Mouse (Mus musculus) gastrocnemius, postnatal 36 days (tissue): Measurements from ENCODE around the gene Sfxn3. TPM values are rescaled to one million over a fixed set of nuclear protein-coding genes. Genes with fewer than 3 reads are reported as not detected.

Experiments
- DNase-seq, 2 experiments: peaks; one replicate each; pipeline ENCODE4 v3.0.0; 2022
- intact Hi-C: fragments of 180-260 bp; cut with DNase I; formaldehyde crosslinking; loops from one replicate; pipeline ENCODE4 v1.15.1; 2025
- long read RNA-seq, 2 experiments: library from polyadenylated mRNA; stranded (forward); transcript quantifications; one replicate each; pipeline ENCODE4 v2.0.0; 2021
- total RNA-seq, 2 experiments: library from RNA; stranded (reverse); gene quantifications; 2 replicates each; pipeline ENCODE4 v1.2.3; 2021

Gene Sfxn3
- 10 to 100 TPM; 17.8 to 19.8 TPM for total RNA-seq
- long read RNA-seq, experiment 1, transcript Sfxn3-201 (11 exons, 2,867 nt): major isoform, 11 of 18 reads
- long read RNA-seq, experiment 1, partial matches to known transcripts: 6 of 18 reads
- long read RNA-seq, experiment 1, other reads (novel, unspliced or antisense): 1 of 18 reads
- long read RNA-seq, experiment 2, transcript Sfxn3-201 (11 exons, 2,867 nt): major isoform, 11 of 19 reads
- long read RNA-seq, experiment 2, partial matches to known transcripts: 0 of 19 reads
- long read RNA-seq, experiment 2, other reads (novel, unspliced or antisense): 8 of 19 reads

GRCm38 (mm10) chr19:45047417-45047934 is at the start of gene Sfxn3:
TSS of gene Sfxn3 (plus strand) at chr19:45047503.
- peak; percentile 94 to 98 for DNase-seq
- intact Hi-C loops: no loop called here

GRCm38 (mm10) chr19:44997786-44998185 is 49.5 kb upstream of the Sfxn3 start:
- intact Hi-C loops: no loop called here

GRCm38 (mm10) chr19:44999647-45000046 is 47.7 kb upstream of the Sfxn3 start:
- peak in 1 of 2 experiments; percentile 10 for DNase-seq
- intact Hi-C loops: no loop called here

More at GRCm38 (mm10) chr19:44997786-44998185, 49.5 kb upstream of the Sfxn3 start:
- DNase-seq: no peak

GRCm38 (mm10) chr19:45002301-45002700 is 45.0 kb upstream of the Sfxn3 start:
- no peak for DNase-seq
- intact Hi-C loops: no loop called here

GRCm38 (mm10) chr19:45003740-45004516 is 43.4 kb upstream of the Sfxn3 start:
- no peak for DNase-seq
- intact Hi-C loops: no loop called here

- intact Hi-C loops: no loop called here
- DNase-seq: no peak
Measured at GRCm38 (mm10) chr19:45005444-45005843, 41.9 kb upstream of the Sfxn3 start, which contains the start of gene Twnk. TSS of gene Twnk (plus strand) at chr19:45005663.

- DNase-seq: peak; percentile 96 to 97
- intact Hi-C loops: no loop called here
Measured at GRCm38 (mm10) chr19:45005957-45006712, 41.2 kb upstream of the Sfxn3 start, which contains the start of gene Mrpl43. TSS of gene Mrpl43 (minus strand) at chr19:45006442.

GRCm38 (mm10) chr19:45007021-45007420 is 40.3 kb upstream of the Sfxn3 start:
- intact Hi-C loops: no loop called here
- no peak for DNase-seq

GRCm38 (mm10) chr19:45007425-45008191 is 39.7 kb upstream of the Sfxn3 start:
- DNase-seq: no peak
- intact Hi-C loops: no loop called here

- intact Hi-C loops: no loop called here
- no peak for DNase-seq
Measured at GRCm38 (mm10) chr19:45010646-45011045, 36.7 kb upstream of the Sfxn3 start.

GRCm38 (mm10) chr19:45012219-45012618 is 35.1 kb upstream of the Sfxn3 start:
- DNase-seq: no peak
- intact Hi-C loops: loop anchor here (2.0 kb wide), 1 partner anchor 19 kb away; no protein-coding TSS in a partner anchor

GRCm38 (mm10) chr19:45012636-45013035 is 34.7 kb upstream of the Sfxn3 start:
- intact Hi-C loops: loop anchor here (2.0 kb wide), 1 partner anchor 18 kb away; no protein-coding TSS in a partner anchor
- no peak for DNase-seq

- intact Hi-C loops: loop anchor here (2.0 kb wide), 1 partner anchor 17 kb away; no protein-coding TSS in a partner anchor
Measured at GRCm38 (mm10) chr19:45013581-45014225, 33.6 kb upstream of the Sfxn3 start.

GRCm38 (mm10) chr19:45014335-45014971 is 32.9 kb upstream of the Sfxn3 start, which contains the start of gene Lzts2:
TSS of gene Lzts2 (plus strand) at chr19:45014414.
- intact Hi-C loops: no loop called here
- no peak for DNase-seq

More at GRCm38 (mm10) chr19:45013581-45014225, 33.6 kb upstream of the Sfxn3 start:
- DNase-seq: no peak

GRCm38 (mm10) chr19:45014981-45015402 is 32.3 kb upstream of the Sfxn3 start:
- DNase-seq: peak; percentile 64 to 67

GRCm38 (mm10) chr19:45015518-45016281 is 31.6 kb upstream of the Sfxn3 start:
- DNase-seq: peak; percentile 54 to 56
- intact Hi-C loops: no loop called here

More at GRCm38 (mm10) chr19:45014981-45015402, 32.3 kb upstream of the Sfxn3 start:
- intact Hi-C loops: no loop called here

- DNase-seq: peak; percentile 78 to 85
- intact Hi-C loops: no loop called here
Measured at GRCm38 (mm10) chr19:45016341-45017215, 30.7 kb upstream of the Sfxn3 start.
